Mouse (Mus musculus) kidney, adult 2 months (tissue): Measurements from ENCODE around the gene Wfdc8.

Source experiments
- CTCF ChIP-seq: fragments of 200-500 bp; conservative IDR thresholded peaks from 2 replicates; pipeline ENCODE4 v1.5.1; 2011; ENCODE audit warnings: low read depth, mild to moderate bottlenecking, control low read depth, low read length, moderate library complexity, mixed read lengths; ENCODE audit not compliant: insufficient read depth, insufficient read length
- POLR2A ChIP-seq: fragments of 200-500 bp; IDR thresholded peaks from one replicate; pipeline ENCODE4 v1.6.1; 2011; ENCODE audit warnings: low read depth, low read length, control low read depth

- TF ChIP-seq CTCF = no peak
- no peak for TF ChIP-seq POLR2A
Observed at GRCm38 (mm10) chr2:164564346-164564745, 49.1 kb downstream of the Wfdc8 start.
